Mouse (Mus musculus) brain, embryonic 18.5 days (tissue): ENCODE measurements around the gene Gm5965.
A peak's percentile ranks its signal among the peaks of the same experiment; 100 is the strongest.
"Not testable (repeated sequence)": the region's sequence is repeated elsewhere in the genome, so short reads cannot be mapped to it uniquely, and the experiment has no call there.

Source experiments
- DNase-seq: peaks from one replicate; pipeline ENCODE4 v3.0.0-alpha.2; 2012; ENCODE audit warnings: low read depth, low spot score

Gene Gm5965

DNA sequence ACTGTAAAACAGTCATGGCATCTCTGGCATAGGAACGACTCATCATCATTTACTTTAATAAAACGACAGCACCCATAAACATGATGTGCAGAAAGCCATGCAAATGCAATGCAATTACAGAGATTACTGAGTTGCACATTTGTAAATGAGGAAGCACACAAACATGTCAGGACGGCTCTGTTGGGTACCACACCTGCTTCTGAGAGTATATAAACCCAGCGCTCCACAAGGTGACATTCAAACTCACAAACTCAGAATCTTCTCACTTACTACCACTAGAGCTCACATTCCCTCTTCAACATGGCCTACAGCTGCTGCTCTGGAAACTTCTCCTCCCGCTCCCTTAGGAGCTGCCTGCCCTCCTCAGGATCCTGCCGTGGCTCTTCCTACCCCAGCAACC lies at the start of gene Gm5965:
Gene Gm5965, plus strand, starts transcription at position 301 of the 400 bp plus-strand sequence.
- DNase-seq = no peak

DNA sequence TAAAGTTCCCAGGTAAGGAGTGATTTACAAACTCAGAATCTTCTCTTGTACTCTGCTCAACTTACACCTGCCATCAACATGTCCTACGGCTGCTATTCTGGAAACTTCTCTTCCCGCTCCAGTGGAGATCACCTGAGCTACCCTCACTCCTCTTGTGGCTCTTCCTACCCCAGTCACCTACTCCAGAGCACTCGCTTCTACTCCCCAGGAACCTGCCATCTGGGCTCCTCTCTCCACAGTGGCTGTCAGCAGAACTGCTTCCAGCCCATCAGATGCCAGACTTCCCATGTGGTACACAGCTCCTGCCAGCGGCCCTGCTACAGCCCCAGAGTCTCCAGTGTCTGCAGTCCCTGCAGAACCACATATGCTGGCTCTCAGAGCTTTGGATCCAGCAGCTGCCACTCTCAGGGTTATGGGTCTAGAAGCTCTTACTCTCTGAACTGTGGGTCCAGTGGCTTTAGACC lies 48.9 kb upstream of the Gm5965 start, which contains the start of gene Krtap13-1:
Gene Krtap13-1, plus strand, starts transcription at position 51 of the 464 bp plus-strand sequence.
- no peak for DNase-seq

DNA sequence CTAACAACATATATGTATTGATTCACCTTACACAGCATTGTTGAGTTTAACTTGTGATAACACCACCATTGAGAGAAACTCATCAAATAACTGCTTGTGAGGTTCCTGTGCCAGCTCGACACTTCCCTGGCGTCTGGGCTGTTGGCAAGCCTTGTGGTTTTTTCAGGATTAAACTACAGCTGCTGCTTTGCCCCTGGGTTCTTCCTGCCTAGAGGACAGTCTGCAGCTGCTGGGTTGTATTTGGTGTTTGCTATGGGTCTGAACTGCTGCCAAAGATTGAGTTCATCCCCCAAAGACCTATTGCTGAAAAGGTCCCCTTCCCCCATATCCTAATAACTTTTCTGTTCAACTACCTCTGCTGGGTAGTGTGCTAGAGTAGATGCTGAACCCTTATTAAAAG lies 42.3 kb upstream of the Gm5965 start:
- no peak for DNase-seq

DNA sequence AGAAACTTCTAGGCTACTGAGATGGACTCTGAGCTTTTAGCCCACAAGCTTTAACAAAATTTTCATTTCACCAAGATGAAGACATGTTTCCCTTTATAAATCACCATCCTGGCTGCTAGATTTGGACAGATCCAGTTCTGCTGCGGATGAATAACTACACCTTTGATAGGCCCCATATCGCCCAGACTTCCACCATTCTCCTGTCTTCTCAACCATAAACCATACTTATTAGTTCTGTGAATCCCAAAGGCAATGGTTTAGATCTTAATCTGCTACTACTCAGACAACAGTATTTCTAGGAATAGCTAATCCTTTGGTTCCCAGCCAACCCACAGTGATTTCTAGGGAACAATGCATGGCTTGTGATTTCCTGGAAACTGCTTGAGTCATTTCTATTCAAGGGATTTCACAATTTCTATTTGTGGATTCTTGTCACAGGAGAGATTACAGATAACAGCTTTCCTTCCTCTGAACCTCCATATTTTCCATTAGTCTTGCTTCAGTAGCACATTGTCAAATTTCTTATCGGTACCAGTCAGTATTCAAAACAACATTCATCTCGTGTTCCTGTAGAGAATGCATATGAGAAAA lies 32.9 kb upstream of the Gm5965 start:
- DNase-seq = no peak

DNA sequence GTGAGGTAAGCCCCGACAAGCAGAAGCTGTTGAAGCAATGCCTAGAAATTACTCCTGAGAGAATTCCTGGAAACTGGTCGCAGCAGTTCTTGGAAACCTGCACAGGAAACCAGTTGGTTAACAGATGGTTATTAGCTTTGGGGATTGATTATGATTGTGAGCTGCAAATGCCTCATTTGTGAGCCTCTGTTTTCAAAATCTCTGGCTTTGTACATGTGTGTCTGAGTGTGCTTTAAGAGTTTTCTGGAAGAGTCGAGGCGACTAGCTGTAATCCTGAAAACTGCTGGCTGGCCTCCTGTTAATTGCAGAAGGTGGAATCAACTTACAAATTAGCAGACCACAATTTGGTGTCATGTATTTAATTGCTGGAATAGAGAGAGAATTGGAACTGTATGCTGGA lies 29.8 kb upstream of the Gm5965 start:
- DNase-seq = peak; percentile 10

DNA sequence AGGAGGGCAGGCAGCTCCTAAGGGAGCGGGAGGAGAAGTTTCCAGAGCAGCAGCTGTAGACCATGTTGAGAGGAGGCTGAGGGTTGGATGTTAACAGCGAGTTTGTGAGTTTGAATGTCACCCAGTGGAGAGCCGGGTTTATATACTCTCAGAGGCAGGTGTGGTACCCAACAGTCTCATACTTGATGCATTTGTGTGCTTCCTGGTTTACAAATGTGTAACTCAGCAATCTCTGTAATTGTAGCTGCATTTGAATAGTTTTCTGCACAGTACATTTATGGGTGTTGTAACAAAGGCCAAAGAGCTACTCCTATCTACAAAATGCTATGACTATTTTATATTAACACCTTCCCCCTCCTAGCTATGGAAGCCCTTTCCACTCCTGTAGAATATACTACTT lies 26.2 kb upstream of the Gm5965 start, which contains the start of gene Krtap13:
Gene Krtap13, minus strand, starts transcription at position 101 of the 400 bp plus-strand sequence.
- DNase-seq = not testable (repeated sequence)

DNA sequence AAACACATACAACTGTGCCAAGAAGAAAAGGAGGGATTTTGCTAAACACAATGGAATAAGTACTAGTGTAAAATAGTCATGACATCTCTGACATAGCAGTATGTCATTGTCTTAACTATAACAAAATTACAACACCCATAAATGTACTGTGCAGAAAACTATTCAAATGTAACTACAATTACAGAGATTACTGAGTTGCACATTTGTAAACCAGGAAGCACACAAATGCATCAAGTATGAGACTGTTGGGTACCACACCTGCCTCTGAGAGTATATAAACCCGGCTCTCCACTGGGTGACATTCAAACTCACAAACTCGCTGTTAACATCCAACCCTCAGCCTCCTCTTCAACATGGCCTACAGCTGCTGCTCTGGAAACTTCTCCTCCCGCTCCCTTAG lies 19.1 kb upstream of the Gm5965 start, which contains the start of gene 2310034C09Rik:
Gene 2310034C09Rik, plus strand, starts transcription at position 301 of the 400 bp plus-strand sequence.
- not testable (repeated sequence) for DNase-seq

DNA sequence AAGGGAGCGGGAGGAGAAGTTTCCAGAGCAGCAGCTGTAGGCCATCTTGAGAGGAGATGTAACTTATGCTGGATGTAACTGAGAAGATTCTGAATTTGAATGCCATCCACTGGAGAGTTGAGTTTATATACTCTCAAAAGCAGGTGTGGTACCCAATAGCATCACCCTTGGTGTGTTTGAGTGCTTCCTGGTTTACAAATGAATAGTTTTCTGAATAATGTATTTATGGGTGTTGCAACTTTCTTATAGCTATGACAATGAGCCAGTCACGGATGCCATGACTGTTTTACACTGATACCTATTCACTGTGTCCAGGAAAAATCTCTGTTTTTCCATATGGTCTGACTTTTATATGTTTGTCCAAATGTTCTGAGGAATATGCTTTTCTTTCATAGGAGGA lies 3.6 kb upstream of the Gm5965 start, which contains the start of gene 2310057N15Rik:
Gene 2310057N15Rik, minus strand, starts transcription at position 101 of the 400 bp plus-strand sequence.
- DNase-seq = no peak

DNA sequence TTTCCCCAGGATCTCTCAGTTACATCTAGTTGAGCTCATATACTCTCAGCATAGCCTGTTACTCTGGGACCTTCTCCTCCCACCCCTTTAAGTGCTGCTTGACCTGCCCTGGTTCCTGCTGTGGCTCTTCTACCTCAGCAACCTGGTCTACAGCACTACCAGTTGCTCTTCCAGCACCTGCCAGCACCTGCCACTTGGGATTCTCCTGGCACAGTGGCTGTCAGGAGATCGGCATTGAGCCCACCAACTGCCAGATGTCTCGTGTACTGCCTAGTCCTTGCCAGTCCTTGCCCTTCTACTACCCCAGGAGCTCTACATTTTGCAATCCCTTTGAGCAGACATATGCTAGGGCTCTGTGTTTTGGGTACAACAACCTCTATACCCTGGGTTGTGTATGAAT lies 9.1 kb downstream of the Gm5965 start:
- DNase-seq = no peak

DNA sequence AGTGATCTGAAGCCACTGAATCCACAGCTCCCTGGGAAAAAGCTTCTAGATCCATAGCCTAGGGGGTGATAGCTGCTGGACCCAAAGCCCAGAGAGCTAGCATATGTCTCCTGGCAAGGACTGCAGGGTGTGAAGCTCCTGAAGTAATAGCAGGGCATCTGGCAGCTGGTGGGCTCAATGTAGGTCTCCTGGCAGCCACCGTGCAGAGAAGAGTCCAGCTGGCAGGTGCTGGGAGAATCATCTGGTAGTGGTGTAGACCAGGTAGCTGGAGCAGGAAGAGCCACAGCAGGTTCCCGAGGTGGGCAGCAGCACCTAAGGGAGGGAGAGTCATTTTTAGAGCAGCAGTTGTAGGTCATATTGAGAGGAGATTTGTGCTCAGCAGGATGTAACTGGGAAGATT lies 34.1 kb downstream of the Gm5965 start, which contains the start of gene Gm20741:
Gene Gm20741, minus strand, starts transcription at position 394 of the 400 bp plus-strand sequence.
- DNase-seq = no peak

DNA sequence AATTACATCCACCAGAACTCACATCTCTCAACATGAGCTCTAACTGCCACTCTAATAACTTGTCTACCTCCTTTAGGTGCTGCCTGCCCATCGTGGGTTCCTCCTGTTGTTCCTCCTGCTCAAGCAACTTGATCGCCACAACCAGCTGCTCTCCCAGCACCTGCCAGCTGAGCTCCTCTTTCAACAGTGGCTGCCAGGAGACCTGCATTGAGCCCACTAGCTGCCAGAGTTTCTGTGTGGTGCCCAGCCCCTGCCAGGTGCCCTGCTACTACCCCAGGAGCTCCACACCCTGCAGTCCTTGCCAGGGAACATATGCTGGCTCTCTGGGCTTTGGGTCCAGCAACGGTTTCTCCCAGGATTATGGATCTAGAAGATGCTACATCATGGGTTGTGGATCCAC lies 42.4 kb downstream of the Gm5965 start, which contains the start of gene Krtap15:
Gene Krtap15, plus strand, starts transcription at position 150 of the 400 bp plus-strand sequence.
- DNase-seq = no peak

DNA sequence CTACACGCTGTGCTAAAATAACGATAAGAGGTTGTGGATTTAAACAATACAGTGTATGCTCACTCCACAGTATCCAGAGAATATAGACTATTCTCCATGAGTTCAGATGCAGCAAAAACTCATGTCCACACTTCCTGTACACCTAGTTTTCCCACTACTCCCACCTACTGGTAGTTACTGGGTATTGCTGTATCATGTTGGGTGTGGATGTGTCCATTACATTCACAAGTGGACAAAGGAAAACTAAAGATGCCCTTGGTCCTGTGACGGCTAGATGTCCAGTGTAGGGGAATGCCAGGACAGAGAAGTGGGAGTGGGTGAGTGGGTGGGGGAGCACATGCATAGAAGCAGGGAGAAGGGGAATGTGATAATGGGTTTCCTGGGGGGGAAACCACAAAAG lies 46.0 kb downstream of the Gm5965 start:
- DNase-seq = no peak

DNA sequence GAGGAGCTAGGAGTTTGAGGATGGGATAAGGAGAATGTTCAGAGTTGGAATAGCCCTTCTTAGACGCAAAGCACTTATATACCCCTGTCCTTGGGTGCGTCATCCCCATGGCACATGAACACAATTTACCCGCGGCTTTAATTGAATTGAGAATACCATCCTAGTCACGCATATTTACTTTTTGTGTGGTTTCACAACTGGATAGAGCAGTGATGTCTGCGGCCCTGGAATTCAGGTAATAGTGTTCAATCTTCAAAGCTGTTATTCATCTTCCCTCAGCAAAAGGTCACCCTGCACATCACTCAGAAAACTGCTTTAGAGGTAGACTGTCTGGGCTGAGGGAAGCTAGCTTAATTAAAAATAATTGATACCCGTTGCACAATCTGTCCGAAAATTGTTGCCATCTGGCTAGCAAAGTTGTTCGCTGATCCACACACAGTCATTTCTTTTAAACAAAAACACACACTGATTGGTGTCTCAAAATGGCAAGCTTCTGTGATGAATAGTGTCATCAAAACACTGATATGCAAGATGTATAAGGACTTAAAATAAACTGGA lies 48.5 kb downstream of the Gm5965 start, which contains the start of gene Krtap14:
Gene Krtap14, minus strand, starts transcription at position 51 of the 558 bp plus-strand sequence.
- peak; percentile 18 for DNase-seq

DNA sequence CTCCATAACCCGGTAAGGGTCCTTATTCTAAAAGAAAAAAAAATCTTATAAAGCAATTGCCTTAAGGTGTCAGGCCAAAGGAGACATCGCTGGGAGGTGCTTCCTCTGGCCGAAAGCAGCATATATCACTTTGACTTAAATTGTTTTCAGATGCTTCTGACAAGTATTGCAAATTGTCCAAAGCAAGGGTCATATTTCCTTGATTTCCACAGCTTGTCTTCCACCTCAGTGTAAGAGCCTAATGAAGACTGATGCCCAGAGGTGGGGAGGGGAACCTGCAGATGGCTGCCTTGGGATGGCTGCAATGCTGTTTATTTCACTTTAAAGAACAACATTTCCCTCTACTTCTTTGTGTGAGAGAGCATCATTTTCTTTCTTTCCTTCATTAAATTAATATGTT lies 49.3 kb downstream of the Gm5965 start:
- DNase-seq = no peak
